Mouse (Mus musculus) embryonic fibroblast, embryonic 13.5 days (primary cell): ENCODE measurements around the gene Trabd2b.

ENCODE experiments used
- CTCF ChIP-seq: IDR thresholded peaks from 2 replicates; pipeline ENCODE4 v1.5.1; 2011; ENCODE audit warnings: mild to moderate bottlenecking, control low read depth, low read length, moderate library complexity, borderline replicate concordance; ENCODE audit not compliant: insufficient read depth
- POLR2A ChIP-seq: IDR thresholded peaks from 2 replicates; pipeline ENCODE4 v1.6.1; 2011; ENCODE audit warnings: low read depth, mild to moderate bottlenecking, control low read depth, low read length, moderate library complexity

DNA sequence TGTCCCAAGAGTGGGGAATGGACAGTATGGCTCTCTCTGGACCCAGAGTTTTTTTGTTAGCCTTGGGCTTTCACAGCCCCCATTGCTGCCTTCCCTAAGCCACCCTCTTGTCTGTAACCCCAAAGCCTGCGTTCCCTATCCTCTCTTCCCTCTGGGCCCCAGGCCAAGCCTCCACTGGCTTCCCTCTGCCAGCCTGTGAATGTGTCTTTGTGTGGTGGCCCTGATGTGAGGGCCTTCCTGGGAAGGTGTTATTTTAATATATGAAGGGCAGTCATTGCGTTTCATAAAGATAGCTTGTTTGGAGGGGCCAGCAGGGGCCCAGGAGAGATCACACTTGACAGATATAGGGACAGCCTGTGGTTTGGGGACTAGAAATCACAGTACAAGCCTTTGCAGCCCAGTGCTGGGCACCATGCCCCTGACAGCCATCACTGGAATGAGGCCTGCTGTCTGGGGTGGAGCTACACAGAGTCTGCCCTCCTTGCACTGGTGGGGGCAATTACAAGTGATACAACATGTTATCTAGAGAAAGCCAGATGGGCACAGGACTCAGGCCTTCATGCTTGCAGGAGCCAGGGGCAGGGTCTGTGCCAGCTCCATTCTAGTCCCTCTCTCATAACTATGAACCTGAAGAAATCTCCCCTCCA, 80.5 kb downstream of the Trabd2b start:
- TF ChIP-seq CTCF (no peak), POLR2A (no peak)
